Mouse (Mus musculus): ENCODE results near the gene Hdac1. TPM values are rescaled to one million over a fixed set of nuclear protein-coding genes. Genes with fewer than 3 reads are reported as not detected.
"Not testable (repeated sequence)": the region's sequence is repeated elsewhere in the genome, so short reads cannot be mapped to it uniquely, and the experiment has no call there.

Gene Hdac1
- polyA plus RNA-seq, 1 experiment from 2014 or later = 91.7 TPM

DNA sequence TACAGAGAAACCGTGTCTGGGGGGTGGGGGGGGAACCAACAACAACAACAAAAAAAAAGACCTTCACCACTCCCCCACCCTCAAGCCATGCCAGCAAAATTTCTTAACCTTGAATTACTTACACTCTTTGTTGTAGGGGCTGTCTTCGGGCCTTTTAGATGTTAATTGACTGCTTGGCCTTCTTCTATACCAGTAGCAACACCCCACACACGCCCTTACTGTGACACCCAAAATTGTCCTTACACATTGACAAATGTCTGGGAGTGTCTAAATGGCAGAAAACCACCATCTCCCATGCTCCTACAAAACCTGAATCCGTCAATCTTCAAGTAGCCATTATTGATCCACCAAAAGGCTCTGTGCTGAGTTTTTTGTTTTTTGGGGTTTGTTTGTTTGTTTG lies 1.6 kb upstream of the Hdac1 start:
- Histone ChIP-seq H3K4me1 (replicated peaks; ENCODE audit: control insufficient read depth, insufficient read depth, low read length) (no peaks in the 10 kb centered on the region), H3K9me3 (ENCODE audit: control insufficient read depth) (no peaks in the 10 kb centered on the region), H3K27ac (ENCODE audit: low read depth, low read length) (no peak overlapping the region), H3K4me3 (ENCODE audit: low read depth, low read length) (no peak overlapping the region), H3K27me3 (replicated peaks; ENCODE audit: control insufficient read depth, insufficient read depth, low read length) (no peaks in the 10 kb centered on the region), H3K36me3 (ENCODE audit: control insufficient read depth, insufficient read depth) (no peaks in the 10 kb centered on the region), H3K9ac (ENCODE audit: low read depth, low read length) (no peak overlapping the region), H3K4me2 (replicated peaks; ENCODE audit: low read depth) (no peak overlapping the region)
- WGBS = 84% methylated on average over 4 of the region's 4 CpGs
- TF ChIP-seq CTCF (IDR thresholded peaks at IDR 0.05; ENCODE audit: low read depth) = no peak
- no peak for ATAC-seq

DNA sequence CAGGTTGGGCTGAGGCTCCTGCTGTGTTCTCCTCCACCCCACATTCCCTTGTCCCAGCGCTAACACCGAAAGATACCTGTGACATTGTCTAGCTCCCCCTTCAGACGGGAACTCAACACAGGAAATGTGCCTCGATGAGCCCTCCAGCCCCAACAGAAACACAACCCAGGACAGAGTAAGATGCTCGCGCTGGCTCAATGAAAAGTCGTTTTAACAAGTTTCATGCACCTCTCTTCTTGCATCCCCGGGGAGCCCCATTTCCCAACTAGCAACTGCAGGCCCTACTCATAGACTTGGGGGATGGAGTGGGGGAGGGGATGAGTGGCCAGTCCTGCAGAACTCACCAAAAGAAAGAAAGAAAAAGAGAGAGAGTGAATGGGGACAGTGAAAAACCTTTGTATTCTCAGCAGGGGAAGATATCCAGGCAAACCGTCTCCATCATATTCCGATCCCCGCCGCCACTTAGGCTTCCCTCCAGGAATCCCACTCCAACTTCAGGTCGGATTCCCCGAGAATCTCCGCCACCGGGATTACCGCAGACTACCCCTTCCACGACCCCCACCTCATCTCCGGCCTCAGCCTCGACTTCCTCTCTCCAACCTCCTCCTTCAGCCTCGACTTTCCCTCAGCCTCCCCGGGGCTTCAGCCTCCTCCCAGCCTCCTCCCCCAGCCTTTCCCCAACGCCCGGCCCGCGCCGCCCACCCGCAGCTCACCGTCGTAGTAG lies 483 bp downstream of the Hdac1 start:
- no peaks in the 10 kb centered on the region for H3K4me1 ChIP-seq (replicated peaks; ENCODE audit: control insufficient read depth, insufficient read depth, low read length)
- H3K9me3 ChIP-seq (ENCODE audit: control insufficient read depth) = no peaks in the 10 kb centered on the region
- H3K27ac ChIP-seq (ENCODE audit: low read depth, low read length) = peak overlapping the region; percentile 79
- peak overlapping the region; percentile 62 for H3K9ac ChIP-seq (ENCODE audit: low read depth, low read length)
- no peak for ATAC-seq
- no peaks in the 10 kb centered on the region for H3K27me3 ChIP-seq (replicated peaks; ENCODE audit: control insufficient read depth, insufficient read depth, low read length)
- peak overlapping the region; percentile 76 for H3K4me3 ChIP-seq (ENCODE audit: low read depth, low read length)
- no peaks in the 10 kb centered on the region; the same call in 1 of the 2 replicates for H3K36me3 ChIP-seq (ENCODE audit: control insufficient read depth, insufficient read depth)
- peak overlapping the region; percentile 78 for H3K4me2 ChIP-seq (replicated peaks; ENCODE audit: low read depth)
- WGBS = under 1% methylated on average over 30 of the region's 30 CpGs
- peak; percentile 63 for TF ChIP-seq CTCF (IDR thresholded peaks at IDR 0.05; ENCODE audit: low read depth)

DNA sequence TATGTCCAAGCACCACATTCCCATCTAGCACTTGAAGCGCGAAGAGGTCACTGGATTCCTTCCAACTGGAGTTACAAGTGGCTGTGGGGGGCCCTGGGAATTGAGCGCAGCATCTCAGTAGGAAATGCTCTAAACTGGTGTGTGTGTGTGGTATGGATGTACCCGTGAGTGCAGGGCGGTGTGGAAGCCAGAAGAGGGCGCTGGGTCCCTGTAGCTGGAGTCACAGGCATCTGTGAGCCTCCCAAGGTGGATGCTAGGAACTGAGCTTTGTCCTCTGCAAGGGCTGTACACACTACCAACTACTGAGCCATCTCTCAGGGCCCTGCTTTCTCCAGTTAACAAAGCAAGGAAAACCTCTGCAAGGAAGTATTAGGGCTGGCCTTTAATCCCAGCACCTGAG lies 2.5 kb downstream of the Hdac1 start:
- Histone ChIP-seq H3K27ac (ENCODE audit: low read depth, low read length) (no peak overlapping the region), H3K4me3 (ENCODE audit: low read depth, low read length) (no peak overlapping the region), H3K9me3 (ENCODE audit: control insufficient read depth) (no peaks in the 10 kb centered on the region), H3K4me2 (replicated peaks; ENCODE audit: low read depth) (no peak overlapping the region), H3K9ac (ENCODE audit: low read depth, low read length) (no peak overlapping the region), H3K36me3 (ENCODE audit: control insufficient read depth, insufficient read depth) (no peaks in the 10 kb centered on the region; the same call in 1 of the 2 replicates), H3K4me1 (replicated peaks; ENCODE audit: control insufficient read depth, insufficient read depth, low read length) (no peaks in the 10 kb centered on the region), H3K27me3 (replicated peaks; ENCODE audit: control insufficient read depth, insufficient read depth, low read length) (no peaks in the 10 kb centered on the region)
- TF ChIP-seq CTCF (IDR thresholded peaks at IDR 0.05; ENCODE audit: low read depth) = peak; percentile 71
- 78% methylated on average over 6 of the region's 6 CpGs for WGBS
- ATAC-seq = no peak

DNA sequence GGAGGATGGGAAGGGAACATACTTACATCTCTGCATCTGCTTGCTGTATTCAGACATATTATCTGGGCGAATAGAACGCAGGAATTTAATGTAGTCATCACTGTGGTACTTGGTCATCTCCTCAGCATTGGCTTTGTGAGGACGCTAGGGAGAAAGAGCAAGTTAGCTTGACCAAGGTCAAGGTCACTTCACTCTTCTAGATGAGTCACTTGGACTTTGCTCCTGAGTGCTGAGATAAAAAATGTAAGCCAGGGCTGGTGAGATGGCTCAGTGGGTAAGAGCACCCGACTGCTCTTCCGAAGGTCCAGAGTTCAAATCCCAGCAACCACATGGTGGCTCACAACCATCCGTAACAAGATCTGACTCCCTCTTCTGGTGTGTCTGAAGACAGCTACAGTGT lies 13.6 kb downstream of the Hdac1 start:
- not testable (repeated sequence) for H3K4me2 ChIP-seq (replicated peaks; ENCODE audit: low read depth); H3K27me3 ChIP-seq (replicated peaks; ENCODE audit: control insufficient read depth, insufficient read depth, low read length); H3K4me3 ChIP-seq (ENCODE audit: low read depth, low read length); H3K4me1 ChIP-seq (replicated peaks; ENCODE audit: control insufficient read depth, insufficient read depth, low read length); ATAC-seq; H3K27ac ChIP-seq (ENCODE audit: low read depth, low read length); H3K9me3 ChIP-seq (ENCODE audit: control insufficient read depth); H3K9ac ChIP-seq (ENCODE audit: low read depth, low read length)
- peaks cover 33% of the 10 kb centered on the region for H3K36me3 ChIP-seq (ENCODE audit: control insufficient read depth, insufficient read depth)
- WGBS = 79% methylated on average over 5 of the region's 6 CpGs

DNA sequence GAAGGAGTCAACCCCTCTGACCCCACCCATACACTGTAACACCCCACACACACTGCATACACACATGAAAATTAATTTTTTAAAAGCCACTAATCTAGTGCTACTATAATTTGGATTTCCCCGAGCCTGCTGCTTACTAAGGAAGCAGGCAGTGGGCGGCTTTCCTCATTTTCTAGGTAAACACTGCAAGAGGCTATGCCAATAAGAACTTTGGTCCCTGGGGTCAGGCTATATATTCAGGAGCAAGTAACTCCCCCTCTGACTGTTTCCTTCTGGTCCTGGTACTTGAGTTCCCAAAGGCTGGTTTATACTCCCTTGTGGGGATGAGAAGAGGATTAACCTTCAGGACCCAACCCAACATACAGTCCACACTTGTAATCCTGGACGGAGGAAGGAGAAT lies 16.6 kb downstream of the Hdac1 start:
- H3K36me3 ChIP-seq (ENCODE audit: control insufficient read depth, insufficient read depth) = peaks cover 53% of the 10 kb centered on the region
- H3K27me3 ChIP-seq (replicated peaks; ENCODE audit: control insufficient read depth, insufficient read depth, low read length) = no peaks in the 10 kb centered on the region
- no peak overlapping the region for H3K4me2 ChIP-seq (replicated peaks; ENCODE audit: low read depth)
- H3K9ac ChIP-seq (ENCODE audit: low read depth, low read length) = no peak overlapping the region
- no peak overlapping the region for H3K27ac ChIP-seq (ENCODE audit: low read depth, low read length)
- ATAC-seq = no peak
- no peak overlapping the region for H3K4me3 ChIP-seq (ENCODE audit: low read depth, low read length)
- WGBS = 63% methylated on average over 3 of the region's 3 CpGs
- H3K4me1 ChIP-seq (replicated peaks; ENCODE audit: control insufficient read depth, insufficient read depth, low read length) = no peaks in the 10 kb centered on the region
- TF ChIP-seq CTCF (IDR thresholded peaks at IDR 0.05; ENCODE audit: low read depth) = no peak
- no peaks in the 10 kb centered on the region for H3K9me3 ChIP-seq (ENCODE audit: control insufficient read depth)

DNA sequence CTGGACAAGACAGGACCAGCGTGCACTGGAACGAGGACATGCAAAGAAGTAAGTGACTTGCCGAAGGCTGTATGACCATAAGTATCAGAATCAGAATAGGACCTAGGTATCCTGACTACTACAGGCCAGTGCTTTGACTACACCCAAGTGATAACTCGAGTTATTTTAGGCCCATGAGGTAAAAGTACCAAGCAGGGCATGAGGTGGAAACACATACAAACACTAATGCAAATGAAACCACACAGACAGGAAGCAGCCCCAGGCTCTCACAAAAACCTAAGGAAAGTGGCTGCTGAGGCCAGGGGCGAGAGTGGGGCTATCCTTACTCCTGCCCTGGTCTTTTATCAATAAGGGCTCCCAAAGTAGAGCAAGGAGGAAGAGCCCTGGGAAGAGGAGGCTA lies 17.2 kb downstream of the Hdac1 start:
- H3K4me2 ChIP-seq (replicated peaks; ENCODE audit: low read depth) = no peak overlapping the region
- H3K36me3 ChIP-seq (ENCODE audit: control insufficient read depth, insufficient read depth) = peaks cover 57% of the 10 kb centered on the region
- H3K9me3 ChIP-seq (ENCODE audit: control insufficient read depth) = no peaks in the 10 kb centered on the region
- ATAC-seq = no peak
- TF ChIP-seq CTCF (IDR thresholded peaks at IDR 0.05; ENCODE audit: low read depth) = no peak
- H3K4me1 ChIP-seq (replicated peaks; ENCODE audit: control insufficient read depth, insufficient read depth, low read length) = no peaks in the 10 kb centered on the region
- H3K4me3 ChIP-seq (ENCODE audit: low read depth, low read length) = no peak overlapping the region
- no peak overlapping the region for H3K27ac ChIP-seq (ENCODE audit: low read depth, low read length)
- H3K27me3 ChIP-seq (replicated peaks; ENCODE audit: control insufficient read depth, insufficient read depth, low read length) = no peaks in the 10 kb centered on the region
- 89% methylated on average over 5 of the region's 5 CpGs for WGBS
- H3K9ac ChIP-seq (ENCODE audit: low read depth, low read length) = no peak overlapping the region

All from intestine, postnatal 0 days (tissue).